Mouse (Mus musculus): Measurements from ENCODE around the gene Tax1bp3. TPM values are rescaled to one million over a fixed set of nuclear protein-coding genes. Genes with fewer than 3 reads are reported as not detected.

Tax1bp3 gene
- total and polyA plus RNA-seq, 3 experiments, result 2.6 to 3.3 (median 2.8) TPM

DNA sequence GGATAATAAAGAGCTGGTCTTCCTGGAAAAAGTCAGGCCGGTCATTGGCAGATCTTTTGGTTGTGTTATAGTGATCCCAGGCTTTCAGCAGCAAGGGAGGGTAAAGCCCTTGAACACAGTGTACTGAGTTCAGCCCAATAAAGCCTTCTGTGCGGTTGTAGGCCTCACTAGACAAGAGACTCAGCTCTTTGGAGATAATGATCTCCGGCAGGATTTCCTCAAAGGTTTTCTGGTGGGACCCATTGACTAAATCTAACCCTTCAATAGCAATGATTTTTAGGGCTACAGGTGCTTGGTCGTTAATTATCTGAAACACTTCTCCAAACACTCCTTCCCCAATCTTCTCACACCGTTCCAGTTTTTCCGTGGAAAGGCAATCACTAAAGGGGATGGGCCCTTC is 40.3 kb upstream of the Tax1bp3 start:
- Histone ChIP-seq H3K4me3 (replicated peaks in 1 of 3; ENCODE audit: low read depth in 2 of 3, low read length in 2 of 3, poor library complexity in 1 of 3) (peak overlapping the region; percentile 80 to 97 (median 93)), H3K27me3 (replicated peaks) (peaks cover 5% of the 10 kb centered on the region), H3K79me2 (replicated peaks; ENCODE audit: control insufficient read depth, extremely low read depth, insufficient read depth, poor library complexity, severe bottlenecking) (peaks cover 59% of the 10 kb centered on the region), H3K9ac (ENCODE audit: insufficient read depth, low read depth) (peak overlapping the region; percentile 89), H3K9me3 (replicated peaks; ENCODE audit: low read length) (no peaks in the 10 kb centered on the region), H3K4me2 (ENCODE audit: insufficient read depth, low read depth, poor library complexity, severe bottlenecking) (peak overlapping the region; percentile 99), H3K4me1 (ENCODE audit: control insufficient read depth in 1 of 2, insufficient read depth in 2 of 2) (peaks cover 8 to 50% of the 10 kb centered on the region in 2 experiments; a peak in 2 of 4 replicates), H3K27ac (ENCODE audit: insufficient read depth, low read depth) (no peak overlapping the region), H3K36me3 (replicated peaks in 1 of 2; ENCODE audit: control insufficient read depth in 1 of 2, insufficient read depth in 1 of 2, low read length in 1 of 2) (peaks cover 0 to 34% of the 10 kb centered on the region in 2 experiments)
- TF ChIP-seq MAX (IDR thresholded peaks at IDR 0.05; ENCODE audit: low read length) (0 out of 2 replicates have a peak, but pooled peaks have one; percentile 18), MXI1 (IDR thresholded peaks at IDR 0.05; ENCODE audit: low read depth, low read length) (no peak)
- DNase-seq (ENCODE audit: extremely low read depth), result no peak
- dilution Hi-C loops (cut with MboI; ENCODE audit: extremely low pct_ligation_motif_present, extremely low pct_unique_long_range_greater_than_20kb, low sequenced_read_pairs) (no loop called here), in situ Hi-C loops (cut with MboI; ENCODE audit: low pct_ligation_motif_present, low pct_unique_long_range_greater_than_20kb, low sequenced_read_pairs) (loop anchor here (10.0 to 25.0 kb wide), 2 partner anchors 148 to 1226 kb away; partner anchors contain the start of genes Olfr411 and Olfr412)

DNA sequence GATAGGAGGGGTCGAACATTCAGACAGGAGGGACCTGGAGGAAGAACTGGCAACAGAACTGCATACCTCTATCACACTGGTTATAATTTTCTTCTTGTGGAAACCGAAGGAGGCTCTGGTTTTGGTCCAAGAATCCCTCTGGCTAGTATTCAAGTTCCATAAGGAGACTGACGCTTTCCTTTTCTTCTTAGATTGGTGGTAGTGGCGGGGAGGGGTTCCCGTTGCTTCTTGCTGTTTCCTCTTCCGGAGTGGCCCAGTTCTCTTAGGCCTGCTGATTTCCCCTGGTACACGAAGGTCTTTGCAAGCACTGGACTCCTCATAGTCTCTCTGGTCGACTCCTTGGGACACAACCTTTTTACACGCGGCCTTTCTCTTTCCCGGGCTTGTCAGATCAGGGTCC is 39.8 kb upstream of the Tax1bp3 start:
- Histone ChIP-seq H3K79me2 (replicated peaks; ENCODE audit: control insufficient read depth, extremely low read depth, insufficient read depth, poor library complexity, severe bottlenecking) (peaks cover 57% of the 10 kb centered on the region), H3K9me3 (replicated peaks; ENCODE audit: low read length) (no peaks in the 10 kb centered on the region), H3K4me2 (ENCODE audit: insufficient read depth, low read depth, poor library complexity, severe bottlenecking) (peak overlapping the region; percentile 99), H3K27ac (ENCODE audit: insufficient read depth, low read depth) (no peak overlapping the region; the same call in 1 of the 2 replicates), H3K9ac (ENCODE audit: insufficient read depth, low read depth) (peak overlapping the region; percentile 89), H3K4me3 (replicated peaks in 1 of 3; ENCODE audit: low read depth in 2 of 3, low read length in 2 of 3, poor library complexity in 1 of 3) (peak overlapping the region; percentile 80 to 97 (median 93)), H3K36me3 (replicated peaks in 1 of 2; ENCODE audit: control insufficient read depth in 1 of 2, insufficient read depth in 1 of 2, low read length in 1 of 2) (peaks cover 0 to 31% of the 10 kb centered on the region in 2 experiments), H3K27me3 (replicated peaks) (peaks cover 6% of the 10 kb centered on the region), H3K4me1 (ENCODE audit: control insufficient read depth in 1 of 2, insufficient read depth in 2 of 2) (peaks cover 8 to 47% of the 10 kb centered on the region in 2 experiments; a peak in 2 of 4 replicates)
- peak; percentile 33 for DNase-seq (ENCODE audit: extremely low read depth)
- in situ Hi-C loops (cut with MboI; ENCODE audit: low pct_ligation_motif_present, low pct_unique_long_range_greater_than_20kb, low sequenced_read_pairs) (loop anchor here (10.0 to 25.0 kb wide), 2 partner anchors 148 to 1225 kb away; partner anchors contain the start of genes Olfr411 and Olfr412), dilution Hi-C loops (cut with MboI; ENCODE audit: extremely low pct_ligation_motif_present, extremely low pct_unique_long_range_greater_than_20kb, low sequenced_read_pairs) (no loop called here)
- TF ChIP-seq KAT2A (IDR thresholded peaks at IDR 0.05; ENCODE audit: insufficient replicate concordance, low read length), result no peak
- TF ChIP-seq ELF1 (IDR thresholded peaks at IDR 0.05; ENCODE audit: low read depth, low read length), result peak; percentile 30; the same call in 1 of the 2 replicates

DNA sequence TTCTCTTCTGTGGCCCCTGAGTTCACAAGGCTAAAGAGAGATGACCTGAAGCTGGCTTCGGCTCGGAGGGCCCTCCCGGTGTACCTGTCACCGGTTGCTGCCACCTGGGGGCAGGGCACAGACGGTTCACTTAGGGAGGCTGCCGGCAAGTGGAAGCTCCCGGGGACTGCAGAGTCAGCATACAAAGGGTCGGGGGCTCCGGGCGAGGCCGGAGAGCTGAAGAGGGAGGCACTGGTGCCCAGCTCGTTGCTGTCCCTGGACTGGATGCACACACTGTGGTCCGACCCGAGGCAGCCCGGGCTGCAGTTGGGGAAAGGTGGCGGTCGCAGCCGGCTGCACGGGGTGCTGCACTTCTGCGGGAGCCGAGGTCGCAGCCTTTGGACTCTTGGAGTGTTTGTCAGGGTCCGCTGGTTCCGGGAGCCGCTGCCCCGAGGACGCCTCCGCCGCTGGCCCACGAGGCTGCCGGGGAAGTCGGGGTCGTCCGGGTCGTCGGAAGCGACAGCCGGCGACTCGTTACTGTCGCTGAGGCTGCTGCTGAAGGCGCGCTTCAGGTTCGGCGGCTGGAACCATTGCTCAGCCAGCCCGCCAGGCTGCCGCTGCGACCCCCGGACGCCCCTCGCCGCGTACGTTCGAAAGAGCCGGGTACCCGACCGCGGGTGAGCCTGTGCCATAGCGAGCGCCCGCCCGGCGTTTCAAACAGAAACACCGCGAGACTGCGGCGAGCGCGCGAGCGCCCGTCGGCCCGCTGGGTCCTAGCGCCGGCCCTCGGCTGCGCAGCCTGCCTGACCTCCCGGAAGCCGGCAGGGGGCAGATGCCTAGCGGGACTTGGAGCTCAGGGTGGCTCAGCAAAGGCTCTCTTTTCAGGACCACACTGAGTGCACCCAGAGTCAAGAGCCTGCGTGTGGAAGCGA is 39.0 kb upstream of the Tax1bp3 start, which contains the start of gene Haspin:
TSS of gene Haspin (minus strand) at position 704 of the 911 bp plus-strand sequence.
- Histone ChIP-seq H3K4me2 (ENCODE audit: insufficient read depth, low read depth, poor library complexity, severe bottlenecking) (peak within 1 kb of the TSS; percentile 99), H3K4me3 (replicated peaks in 1 of 3; ENCODE audit: low read depth in 2 of 3, low read length in 2 of 3, poor library complexity in 1 of 3) (peak within 1 kb of the TSS; percentile 80 to 97 (median 93)), H3K36me3 (replicated peaks in 1 of 2; ENCODE audit: control insufficient read depth in 1 of 2, insufficient read depth in 1 of 2, low read length in 1 of 2) (peaks cover 0 to 23% of the 10 kb centered on the region in 2 experiments), H3K9me3 (replicated peaks; ENCODE audit: low read length) (no peaks in the 10 kb centered on the region), H3K27ac (ENCODE audit: insufficient read depth, low read depth) (peak within 1 kb of the TSS; percentile 1; the same call in 1 of the 2 replicates), H3K79me2 (replicated peaks; ENCODE audit: control insufficient read depth, extremely low read depth, insufficient read depth, poor library complexity, severe bottlenecking) (peaks cover 50% of the 10 kb centered on the region), H3K4me1 (ENCODE audit: control insufficient read depth in 1 of 2, insufficient read depth in 2 of 2) (peaks cover 6 to 40% of the 10 kb centered on the region in 2 experiments; a peak in 2 of 4 replicates), H3K9ac (ENCODE audit: insufficient read depth, low read depth) (peak within 1 kb of the TSS; percentile 89), H3K27me3 (replicated peaks) (peaks cover 6% of the 10 kb centered on the region)
- peak; percentile 93 for DNase-seq (ENCODE audit: extremely low read depth)
- dilution Hi-C loops (cut with MboI; ENCODE audit: extremely low pct_ligation_motif_present, extremely low pct_unique_long_range_greater_than_20kb, low sequenced_read_pairs) (no loop called here), in situ Hi-C loops (cut with MboI; ENCODE audit: low pct_ligation_motif_present, low pct_unique_long_range_greater_than_20kb, low sequenced_read_pairs) (loop anchor here (10.0 to 25.0 kb wide), 2 partner anchors 147 to 1224 kb away; partner anchors contain the start of genes Olfr411 and Olfr412)
- TF ChIP-seq BHLHE40 (IDR thresholded peaks at IDR 0.05; ENCODE audit: low read depth, low read length) (no peak; the same call in 1 of the 2 replicates), CHD2 (IDR thresholded peaks at IDR 0.05; ENCODE audit: low read length) (peak; percentile 100), TCF12 (IDR thresholded peaks at IDR 0.05; ENCODE audit: low read depth, low read length) (peak; percentile 95), ZC3H11A (IDR thresholded peaks at IDR 0.05; ENCODE audit: low read depth, low read length) (no peak), IRF4 (IDR thresholded peaks at IDR 0.05; ENCODE audit: low read depth, low read length) (peak; percentile 74; the same call in 1 of the 2 replicates), UBTF (IDR thresholded peaks at IDR 0.05; ENCODE audit: low read depth, low read length) (peak; percentile 52), ZNF384 (IDR thresholded peaks at IDR 0.05; ENCODE audit: low read depth, low read length) (no peak), JUN (IDR thresholded peaks at IDR 0.05; ENCODE audit: insufficient read depth, low read depth, low read length) (no peak), ETS1 (conservative IDR thresholded peaks at IDR 0.05; ENCODE audit: low read depth, low read length) (no peak), MXI1 (IDR thresholded peaks at IDR 0.05; ENCODE audit: low read depth, low read length) (peak; percentile 89), HCFC1 (IDR thresholded peaks at IDR 0.05; ENCODE audit: low read depth, low read length) (peak; percentile 88), GABPA (IDR thresholded peaks at IDR 0.05; ENCODE audit: insufficient replicate concordance, low read depth, low read length) (no peak), MAZ (IDR thresholded peaks at IDR 0.05; ENCODE audit: low read depth, low read length) (no peak), MAFK (IDR thresholded peaks at IDR 0.05; ENCODE audit: insufficient replicate concordance, low read length) (peak; percentile 86; the same call in 1 of the 2 replicates), POLR2A (IDR thresholded peaks at IDR 0.05; ENCODE audit: low read depth, low read length) (peak; percentile 98), SIN3A (IDR thresholded peaks at IDR 0.05; ENCODE audit: low read length) (peak; percentile 98), E2F4 (IDR thresholded peaks at IDR 0.05; ENCODE audit: insufficient replicate concordance, low read depth, low read length) (peak; percentile 74; the same call in 1 of the 2 replicates), ELF1 (IDR thresholded peaks at IDR 0.05; ENCODE audit: low read depth, low read length) (peak; percentile 86), MYC (IDR thresholded peaks at IDR 0.05; ENCODE audit: low read depth, low read length) (0 out of 2 replicates have a peak, but pooled peaks have one; percentile 53)
